Mouse (Mus musculus) forebrain, embryonic 14.5 days (tissue): ENCODE data around the gene Pdk4. TPM values are rescaled to one million over a fixed set of nuclear protein-coding genes. Genes with fewer than 3 reads are reported as not detected.

Experiments
- ATAC-seq: fragments of 200-750 bp; cut with Nextera tagmentation; 2 replicates; pipeline ENCODE4 v1.8.0; 2017; ENCODE audit warnings: mild to moderate bottlenecking, moderate library complexity
- DNase-seq: peaks from one replicate; pipeline ENCODE4 v3.0.0-alpha.2; 2015; ENCODE audit warnings: low spot score
- H3K27ac ChIP-seq: fragments of 300-500 bp; sonication (generic); 2 replicates; pipeline ENCODE4 v1.5.1; 2014; ENCODE audit warnings: low read depth, mild to moderate bottlenecking, control low read depth, low read length, moderate library complexity
- H3K27me3 ChIP-seq: fragments of 300-500 bp; sonication (generic); replicated peaks from 2 replicates; pipeline ENCODE4 v1.6.1; 2014; ENCODE audit warnings: low read length, control low read depth, mixed read lengths; ENCODE audit not compliant: control insufficient read depth, insufficient read depth
- H3K36me3 ChIP-seq: fragments of 300-500 bp; sonication (generic); 2 replicates; pipeline ENCODE4 v1.6.1; 2014; ENCODE audit warnings: low read length, control low read depth; ENCODE audit not compliant: control insufficient read depth, insufficient read depth
- H3K4me1 ChIP-seq: fragments of 300-500 bp; sonication (generic); 2 replicates; pipeline ENCODE4 v1.6.1; 2014; ENCODE audit warnings: antibody characterized with exemption, low read length, control low read depth; ENCODE audit not compliant: control insufficient read depth, insufficient read depth
- H3K4me2 ChIP-seq: fragments of 300-500 bp; sonication (generic); 2 replicates; pipeline ENCODE4 v1.6.1; 2014; ENCODE audit warnings: mild to moderate bottlenecking, control low read depth, low read length
- H3K4me3 ChIP-seq: fragments of 300-500 bp; sonication (generic); 2 replicates; pipeline ENCODE4 v1.5.1; 2014; ENCODE audit warnings: low read depth, low read length, control low read depth
- H3K9ac ChIP-seq: fragments of 300-500 bp; sonication (generic); 2 replicates; pipeline ENCODE4 v1.6.1; 2014; ENCODE audit warnings: mild to moderate bottlenecking, low read length, control low read depth, moderate library complexity
- H3K9me3 ChIP-seq: fragments of 300-500 bp; sonication (generic); replicated peaks from 2 replicates; pipeline ENCODE4 v1.6.1; 2016; ENCODE audit warnings: low read length, control low read depth, mixed read lengths; ENCODE audit not compliant: control insufficient read depth
- WGBS: fragments of 180-500 bp; shearing (Covaris S2); extraction: QIAGEN DNeasy Blood & Tissue Kit; methylation state at CpG from one replicate; pipeline ENCODE4 v1.1.7; 2014; 5-methylcytosine and 5-hydroxymethylcytosine counted together
- polyA plus RNA-seq: library from polyadenylated mRNA; unstranded; fragments of >200 nt; fragmentation: Nextera tagmentation; extraction: Ambion mirVana; gene quantifications from 2 replicates; pipeline ENCODE4 v1.2.1, GENCODE M21; 2014

Pdk4 gene
- polyA plus RNA-seq, 1 experiment from 2014 or later, result 1.2 TPM

- DNase-seq, result no peak
- H3K4me2 ChIP-seq, result no peak overlapping the region
- ATAC-seq, result no peak
- H3K9me3 ChIP-seq, result no peaks in the 10 kb centered on the region
- no peak overlapping the region for H3K9ac ChIP-seq
- H3K27me3 ChIP-seq, result no peaks in the 10 kb centered on the region
- H3K36me3 ChIP-seq, result no peaks in the 10 kb centered on the region
- 92% methylated on average over 6 of the region's 6 CpGs for WGBS
- peaks cover 9% of the 10 kb centered on the region for H3K4me1 ChIP-seq
- H3K4me3 ChIP-seq, result no peak overlapping the region
- H3K27ac ChIP-seq, result no peak overlapping the region
Measured at GRCm38 (mm10) chr6:5441221-5441620, 54.9 kb downstream of the Pdk4 start.

DNA sequence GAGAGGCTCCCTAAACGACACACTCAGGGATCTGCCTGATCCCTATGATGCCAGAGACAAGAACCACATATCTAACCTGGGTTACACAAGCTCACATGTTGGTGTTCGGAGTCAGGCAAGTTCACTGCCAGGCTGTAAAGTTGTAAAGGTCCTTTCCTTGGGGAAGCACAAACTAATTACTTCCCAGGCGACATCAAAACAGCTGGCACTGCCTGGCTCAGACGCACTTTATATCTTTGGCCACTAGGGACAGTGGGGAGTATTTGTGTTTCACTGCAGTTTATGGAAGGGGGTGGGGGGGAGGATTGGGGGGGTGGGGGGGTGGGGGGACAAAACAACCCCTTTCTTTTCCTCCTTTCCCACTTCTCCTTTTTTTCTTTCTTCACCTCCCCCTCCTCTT is 58.4 kb downstream of the Pdk4 start:
- ATAC-seq (no peak), DNase-seq (peak; percentile 27)

DNA sequence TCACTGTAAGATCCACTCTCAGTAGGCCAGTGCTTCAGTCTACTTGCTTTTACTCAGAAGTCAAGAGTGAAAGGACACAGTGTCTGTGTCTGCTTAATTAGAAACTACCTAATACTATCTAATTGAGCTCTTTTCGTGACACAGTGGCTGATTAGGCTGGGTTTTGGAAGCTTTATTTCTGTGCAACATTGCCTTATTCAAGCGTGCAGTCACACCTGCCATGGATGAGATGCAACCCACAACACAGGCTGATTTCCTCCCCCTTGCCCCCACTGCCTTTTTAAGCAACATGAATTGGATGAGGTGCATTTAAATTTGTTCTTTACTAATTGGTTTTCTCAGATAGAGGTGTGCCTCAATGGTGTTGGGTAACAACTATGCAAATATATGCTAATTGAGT is 62.2 kb downstream of the Pdk4 start:
- H3K4me1 ChIP-seq, result peaks cover 4% of the 10 kb centered on the region
- no peaks in the 10 kb centered on the region for H3K9me3 ChIP-seq
- 10% methylated on average over 2 of the region's 2 CpGs for WGBS
- no peak overlapping the region for H3K4me2 ChIP-seq
- no peak overlapping the region for H3K9ac ChIP-seq
- H3K4me3 ChIP-seq, result no peak overlapping the region
- H3K36me3 ChIP-seq, result no peaks in the 10 kb centered on the region
- ATAC-seq (peak; percentile 75), DNase-seq (peak; percentile 45)
- H3K27me3 ChIP-seq, result no peaks in the 10 kb centered on the region
- H3K27ac ChIP-seq, result no peak overlapping the region

More for the DNA sequence above, 58.4 kb downstream of the Pdk4 start:
- Histone ChIP-seq H3K27ac (no peak overlapping the region), H3K4me2 (no peak overlapping the region), H3K36me3 (no peaks in the 10 kb centered on the region), H3K4me3 (no peak overlapping the region), H3K9me3 (no peaks in the 10 kb centered on the region), H3K27me3 (no peaks in the 10 kb centered on the region), H3K9ac (no peak overlapping the region), H3K4me1 (peaks cover 6% of the 10 kb centered on the region)
- WGBS, result 50% methylated on average over 4 of the region's 4 CpGs

Other genes starting within 250 kb of the Pdk4 start
- gene Pon3, start 240.0 kb downstream of the Pdk4 start, polyA plus RNA-seq, result 4.1 and 4.8 TPM in 2 replicates
- gene Pon2, start 197.9 kb downstream of the Pdk4 start, polyA plus RNA-seq, result 11.7 and 15.0 TPM in 2 replicates
- 22.7 and 23.7 TPM in 2 replicates for gene Asb4, start 112.9 kb downstream of the Pdk4 start, polyA plus RNA-seq
- gene Dync1i1, start 229.3 kb upstream of the Pdk4 start, polyA plus RNA-seq, result 56.0 and 92.9 TPM in 2 replicates